Mouse (Mus musculus): ENCODE data around the gene Hist2h2ab.
"Not testable (repeated sequence)": the region's sequence is repeated elsewhere in the genome, so short reads cannot be mapped to it uniquely, and the experiment has no call there.

Gene Hist2h2ab

DNA sequence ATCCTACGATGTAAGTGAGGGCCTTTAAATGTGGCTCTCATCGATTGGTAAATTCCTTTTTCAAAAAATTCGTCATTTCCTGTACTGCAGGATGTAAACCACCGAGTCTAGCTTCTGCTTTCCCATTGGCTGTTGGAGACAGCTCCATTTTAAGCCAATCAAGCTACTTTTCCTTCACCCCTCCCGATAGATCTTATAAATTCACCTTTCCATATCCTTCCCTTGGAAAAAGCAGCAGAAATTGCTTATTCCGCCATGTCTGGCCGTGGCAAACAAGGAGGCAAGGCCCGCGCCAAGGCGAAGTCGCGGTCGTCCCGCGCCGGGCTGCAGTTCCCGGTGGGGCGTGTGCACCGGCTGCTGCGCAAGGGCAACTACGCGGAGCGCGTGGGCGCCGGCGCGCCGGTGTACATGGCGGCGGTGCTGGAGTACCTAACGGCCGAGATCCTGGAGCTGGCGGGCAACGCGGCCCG, at the start of gene Hist2h2ab, which contains the start of gene Bola1:
Gene Hist2h2ab, plus strand, starts transcription at position 205 of the 470 bp plus-strand sequence.
Gene Bola1, minus strand, starts transcription at position 49 of the 470 bp plus-strand sequence.
- DNase-seq = peak; percentile 68 to 74

GRCm38 (mm10) chr3:96170276-96170675, 49.4 kb upstream of the Hist2h2ab start:
- no peak for DNase-seq

- DNase-seq = no peak
Observed at GRCm38 (mm10) chr3:96170976-96171545, 48.6 kb upstream of the Hist2h2ab start.

- DNase-seq = no peak
Observed at GRCm38 (mm10) chr3:96171583-96172196, 48.0 kb upstream of the Hist2h2ab start.

DNA sequence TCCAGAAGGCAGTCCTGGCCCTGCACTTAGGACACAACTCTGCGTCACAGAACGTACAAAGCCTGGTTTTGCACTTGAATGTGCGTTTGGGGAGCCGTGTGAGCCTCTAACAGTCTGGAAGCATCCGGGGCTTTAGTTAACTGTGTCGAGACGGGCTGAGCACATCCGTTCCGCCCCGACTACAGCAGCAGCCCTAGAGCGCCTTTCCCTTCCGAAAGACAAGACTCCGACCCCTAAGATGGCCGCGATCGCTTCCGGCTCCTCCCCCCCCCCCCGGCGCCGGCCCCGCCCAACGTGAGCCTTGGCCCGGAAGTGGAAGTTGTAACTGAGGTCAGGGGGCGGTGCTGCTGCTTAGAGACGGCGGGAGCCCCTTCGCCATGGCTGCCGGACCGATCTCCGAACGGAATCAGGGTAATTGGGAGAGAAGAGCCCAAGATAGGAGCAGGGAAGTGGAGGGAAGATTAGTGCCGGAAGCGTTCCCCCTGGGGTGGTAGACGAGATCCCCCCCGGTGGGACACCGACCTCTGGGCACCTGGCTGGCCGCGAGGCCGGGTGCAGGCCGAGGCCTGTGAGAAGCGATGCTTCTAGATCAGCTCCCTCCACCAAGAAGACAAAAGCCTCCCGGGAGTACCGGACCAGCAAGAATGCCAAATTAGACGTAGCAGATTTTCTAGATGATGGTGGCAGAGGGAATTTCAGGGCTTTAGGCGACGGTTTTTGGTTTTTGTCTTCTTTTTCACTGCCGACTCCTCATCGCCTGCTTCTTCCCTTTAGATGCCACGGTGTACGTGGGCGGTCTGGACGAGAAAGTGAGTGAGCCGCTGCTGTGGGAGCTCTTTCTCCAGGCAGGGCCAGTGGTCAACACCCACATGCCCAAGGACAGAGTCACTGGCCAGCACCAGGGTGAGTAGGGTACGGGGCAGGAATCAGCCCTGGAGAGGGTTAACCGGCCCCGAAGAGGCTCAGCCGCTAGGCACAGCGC, 47.2 kb upstream of the Hist2h2ab start, which contains the start of gene Sf3b4:
Gene Sf3b4, plus strand, starts transcription at position 136 of the 982 bp plus-strand sequence.
- peak; percentile 81 for DNase-seq

DNA sequence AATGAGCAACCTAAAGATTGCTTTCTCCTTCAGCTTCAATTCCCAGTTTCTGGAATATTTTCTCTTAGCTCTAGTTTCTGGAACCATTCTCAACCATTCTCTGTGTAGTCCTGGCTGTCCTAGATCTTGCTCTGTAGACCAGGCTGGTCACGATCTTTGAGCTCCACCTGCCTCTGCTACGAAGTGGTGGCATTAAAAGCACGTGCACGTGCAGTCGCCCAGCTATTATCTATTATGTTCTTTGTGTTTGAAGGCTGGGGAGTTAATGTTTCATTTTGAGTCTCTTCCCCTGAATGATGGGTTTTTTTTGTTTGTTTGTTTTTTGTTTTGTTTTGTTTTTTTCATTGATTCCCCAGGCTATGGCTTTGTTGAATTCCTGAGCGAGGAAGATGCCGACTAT, 46.5 kb upstream of the Hist2h2ab start:
- no peak for DNase-seq

DNA sequence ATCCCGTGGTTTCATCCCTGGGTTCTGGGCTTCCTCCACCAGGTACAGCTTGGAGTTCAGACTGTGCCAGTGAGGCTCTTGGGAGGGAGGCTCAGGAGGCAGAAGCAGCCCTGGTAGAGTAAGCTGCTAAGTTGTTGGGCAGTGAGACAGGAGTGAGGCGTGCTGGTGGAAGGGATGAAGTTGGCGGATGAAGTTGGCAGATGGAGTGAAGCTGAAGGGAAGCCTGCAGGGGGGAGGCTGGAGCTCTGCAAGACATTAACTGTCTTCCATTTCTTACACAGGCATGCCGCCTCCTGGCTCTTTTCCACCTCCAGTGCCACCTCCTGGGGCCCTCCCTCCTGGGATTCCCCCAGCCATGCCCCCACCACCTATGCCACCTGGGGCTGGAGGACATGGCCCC, 45.6 kb upstream of the Hist2h2ab start:
- DNase-seq = not testable (repeated sequence)

GRCm38 (mm10) chr3:96175251-96175650, 44.4 kb upstream of the Hist2h2ab start:
- no peak for DNase-seq

DNA sequence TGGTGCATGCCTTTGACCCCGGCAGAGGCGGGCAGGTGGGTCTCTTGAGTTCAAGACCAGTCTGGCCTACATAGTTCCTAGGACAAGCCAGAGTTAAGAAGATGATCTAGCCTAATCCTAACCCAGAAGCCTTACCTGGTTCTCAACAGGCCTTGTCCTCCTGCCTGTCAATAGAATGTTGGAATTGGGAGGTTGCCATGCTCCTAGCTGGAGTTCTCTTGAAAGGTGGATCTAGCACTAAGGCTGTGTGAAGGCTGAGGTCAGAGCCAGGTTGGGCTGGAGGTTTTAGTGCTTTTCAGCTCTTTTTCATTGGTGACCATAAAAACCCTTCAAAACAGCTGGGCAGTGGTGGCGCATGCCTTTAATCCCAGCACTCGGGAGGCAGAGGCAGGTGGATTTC, 41.2 kb upstream of the Hist2h2ab start:
- no peak for DNase-seq

DNA sequence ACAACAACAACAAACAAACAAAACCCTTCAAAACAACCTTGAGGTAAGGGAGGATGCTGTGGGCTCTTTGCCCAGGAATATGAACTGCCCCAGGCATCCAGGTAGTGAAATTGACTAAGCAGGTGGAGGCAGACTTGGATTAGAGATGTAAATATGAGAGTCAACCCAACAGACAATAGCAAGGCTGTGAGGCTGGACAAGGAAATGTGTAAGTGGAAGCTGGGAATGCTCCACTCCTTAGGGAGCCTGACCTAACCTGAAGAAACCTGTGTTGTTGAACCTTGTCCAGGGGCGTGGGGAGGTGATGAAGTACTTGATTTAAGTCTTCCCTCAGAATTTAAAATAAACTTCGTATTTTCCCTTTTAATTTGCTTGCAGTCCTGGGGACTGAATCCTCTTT, 40.8 kb upstream of the Hist2h2ab start:
- DNase-seq = no peak

DNA sequence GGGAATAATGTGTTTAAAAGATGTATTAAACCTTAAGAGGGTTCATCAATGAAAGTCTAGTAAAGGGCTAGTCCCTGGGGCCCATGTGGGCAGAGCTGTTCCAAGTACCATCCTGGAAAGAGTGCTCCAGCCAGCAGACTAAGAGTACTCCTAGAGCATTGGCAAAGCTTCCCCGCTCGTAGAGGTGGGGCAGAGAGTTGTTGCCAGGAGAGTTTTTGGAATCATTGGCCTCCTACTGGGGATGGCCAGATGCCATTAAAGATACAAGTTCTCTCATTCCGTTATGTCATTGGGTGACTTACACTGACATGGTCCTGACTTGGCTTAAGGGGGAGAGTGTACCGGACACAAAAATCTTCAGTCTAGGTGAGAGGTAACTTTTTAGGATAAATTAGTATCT, 40.1 kb upstream of the Hist2h2ab start:
- DNase-seq = peak; percentile 55 to 56

- peak; percentile 79 to 87 for DNase-seq
Observed at GRCm38 (mm10) chr3:96180727-96181477, 38.8 kb upstream of the Hist2h2ab start, which contains the start of gene Sv2a. TSS of gene Sv2a (plus strand) at chr3:96181151.

- peak; percentile 49 to 50 for DNase-seq
Observed at GRCm38 (mm10) chr3:96181510-96182381, 37.9 kb upstream of the Hist2h2ab start.

GRCm38 (mm10) chr3:96182382-96182776, 37.3 kb upstream of the Hist2h2ab start:
- DNase-seq = peak; percentile 26 to 37

- DNase-seq = no peak
Observed at GRCm38 (mm10) chr3:96192977-96193376, 26.7 kb upstream of the Hist2h2ab start.

GRCm38 (mm10) chr3:96194966-96195365, 24.7 kb upstream of the Hist2h2ab start:
- DNase-seq = no peak

- DNase-seq = no peak
Observed at GRCm38 (mm10) chr3:96195616-96196313, 23.9 kb upstream of the Hist2h2ab start.

GRCm38 (mm10) chr3:96196437-96197128, 23.1 kb upstream of the Hist2h2ab start:
- no peak for DNase-seq

DNA sequence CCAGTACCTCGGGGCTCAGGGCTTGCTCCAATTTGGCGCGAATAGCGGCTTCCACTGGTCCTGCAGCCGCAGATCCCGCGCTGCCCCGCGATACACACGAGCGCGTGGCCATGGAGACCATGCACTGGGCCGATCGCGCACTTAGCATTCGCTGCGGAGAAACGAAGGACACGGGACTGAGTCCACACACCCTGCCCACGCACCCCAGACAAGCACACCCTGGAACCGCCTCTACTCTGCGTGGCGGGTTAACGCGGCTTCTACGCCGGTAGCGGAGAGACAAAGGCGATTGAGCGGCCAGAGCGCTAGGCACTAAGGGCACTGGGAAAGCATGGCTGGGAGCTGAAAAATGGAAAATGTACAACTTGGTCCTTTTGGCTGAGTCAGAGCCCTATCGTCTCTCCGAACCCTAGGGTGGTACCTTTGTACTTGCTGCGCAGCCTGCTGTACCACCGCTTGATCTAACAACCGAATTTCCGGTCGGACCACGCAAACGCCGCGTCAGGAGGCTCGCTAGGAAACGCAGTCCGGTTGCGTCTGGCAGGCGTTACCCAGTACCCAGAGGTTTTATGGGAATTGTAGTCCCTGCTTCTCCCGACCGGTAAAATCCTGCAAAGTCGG, 22.4 kb upstream of the Hist2h2ab start:
- peak; percentile 89 to 90 for DNase-seq

Data from cerebellum, postnatal 36 days (tissue).